Mouse (Mus musculus): Measurements from ENCODE around the gene Raver2. TPM values are rescaled to one million over a fixed set of nuclear protein-coding genes. Genes with fewer than 3 reads are reported as not detected.

Gene Raver2
- polyA plus RNA-seq, 1 experiment from 2014 or later = 3.1 TPM

DNA sequence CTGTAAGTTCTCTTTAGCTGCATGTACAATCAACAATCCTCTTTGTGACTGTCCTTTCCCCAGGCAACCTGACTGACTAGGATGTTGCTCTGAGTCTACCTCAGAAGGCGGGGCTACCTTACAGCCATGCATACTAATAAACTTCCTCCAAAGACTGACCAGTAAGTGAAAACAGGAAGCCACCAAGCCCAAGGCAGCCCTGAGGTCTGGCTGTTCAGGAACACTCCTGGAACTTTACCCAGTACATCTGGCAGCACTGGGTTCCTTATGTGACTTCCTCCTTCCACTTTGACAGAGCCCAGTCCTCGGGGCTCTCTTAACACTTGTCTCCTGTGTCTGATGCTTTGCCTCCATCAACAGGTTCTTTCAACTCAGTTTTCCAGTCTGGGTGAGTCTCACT lies 104.0 kb downstream of the Raver2 start:
- H3K36me3 ChIP-seq (ENCODE audit: control insufficient read depth, insufficient read depth) = peaks cover 57% of the 10 kb centered on the region
- 0 out of 2 replicates have a peak, but pooled peaks have one; percentile 22 for ATAC-seq
- no peaks in the 10 kb centered on the region for H3K27me3 ChIP-seq (replicated peaks; ENCODE audit: control insufficient read depth, insufficient read depth, low read length)
- WGBS = 64% methylated on average over 2 of the region's 2 CpGs
- no peak overlapping the region for H3K4me3 ChIP-seq (ENCODE audit: low read depth, low read length)
- H3K4me2 ChIP-seq (replicated peaks; ENCODE audit: low read depth) = no peak overlapping the region
- no peaks in the 10 kb centered on the region for H3K4me1 ChIP-seq (replicated peaks; ENCODE audit: control insufficient read depth, insufficient read depth, low read length)
- no peak for TF ChIP-seq CTCF (IDR thresholded peaks at IDR 0.05; ENCODE audit: low read depth)
- H3K9me3 ChIP-seq (ENCODE audit: control insufficient read depth) = no peaks in the 10 kb centered on the region
- no peak overlapping the region for H3K27ac ChIP-seq (ENCODE audit: low read depth, low read length)
- H3K9ac ChIP-seq (ENCODE audit: low read depth, low read length) = no peak overlapping the region

DNA sequence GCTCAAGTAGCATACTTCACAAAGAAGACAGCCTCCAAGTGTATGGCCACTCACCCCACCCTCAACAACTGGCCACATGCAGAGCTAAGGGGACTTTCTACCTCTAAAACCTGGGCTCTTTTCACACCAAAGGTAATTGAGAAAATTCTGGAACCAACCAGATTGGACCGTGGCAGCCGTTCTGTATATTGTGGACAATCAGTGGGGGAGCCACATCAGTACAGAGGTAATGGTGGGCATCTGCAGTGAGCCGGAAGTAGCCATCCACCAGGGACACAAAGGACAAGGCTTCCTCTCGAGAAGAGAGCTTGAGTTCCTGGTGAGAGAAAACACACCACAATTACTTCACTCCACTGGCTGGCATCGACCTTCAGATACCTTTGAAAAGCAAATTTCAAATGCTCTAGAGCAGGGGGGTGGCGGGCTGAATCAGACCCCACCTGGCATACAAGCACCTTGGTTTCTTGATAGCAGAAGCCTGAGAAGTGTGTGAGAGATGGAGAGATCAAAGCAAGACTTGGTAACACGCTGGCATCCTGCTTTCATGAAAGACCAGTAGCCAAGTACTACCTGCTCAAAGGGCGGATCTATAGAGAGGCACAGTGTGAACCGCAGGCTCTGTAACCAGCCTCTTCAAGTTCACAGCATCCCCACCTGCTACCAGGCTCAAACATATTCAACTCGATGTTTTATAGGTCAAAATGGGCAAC lies 106.3 kb downstream of the Raver2 start:
- 90% methylated on average over 10 of the region's 10 CpGs for WGBS
- Histone ChIP-seq H3K9me3 (ENCODE audit: control insufficient read depth) (no peaks in the 10 kb centered on the region), H3K9ac (ENCODE audit: low read depth, low read length) (no peak overlapping the region), H3K27me3 (replicated peaks; ENCODE audit: control insufficient read depth, insufficient read depth, low read length) (no peaks in the 10 kb centered on the region), H3K27ac (ENCODE audit: low read depth, low read length) (no peak overlapping the region), H3K4me3 (ENCODE audit: low read depth, low read length) (no peak overlapping the region), H3K4me2 (replicated peaks; ENCODE audit: low read depth) (no peak overlapping the region), H3K4me1 (replicated peaks; ENCODE audit: control insufficient read depth, insufficient read depth, low read length) (no peaks in the 10 kb centered on the region), H3K36me3 (ENCODE audit: control insufficient read depth, insufficient read depth) (peaks cover 56% of the 10 kb centered on the region)
- ATAC-seq = no peak
- no peak for TF ChIP-seq CTCF (IDR thresholded peaks at IDR 0.05; ENCODE audit: low read depth)

DNA sequence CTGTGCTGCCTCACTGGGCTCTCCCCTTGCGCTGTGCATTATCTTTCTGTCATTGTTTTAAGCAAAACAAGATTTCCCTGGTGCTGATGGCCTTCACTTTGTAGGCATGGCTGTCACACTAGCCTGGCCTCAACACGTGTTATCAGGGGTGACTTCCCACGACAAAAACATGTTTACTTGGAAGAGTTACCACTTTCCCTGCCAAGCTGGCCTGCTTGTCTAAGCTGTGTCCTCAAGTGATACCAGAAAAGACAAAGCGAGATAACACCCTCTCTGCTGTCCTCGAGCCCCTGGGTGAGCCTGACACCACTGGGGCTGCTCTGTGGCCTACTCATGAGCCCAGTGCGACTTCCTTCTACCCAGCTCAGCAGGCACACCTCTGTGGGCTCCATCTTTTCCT lies 107.3 kb downstream of the Raver2 start:
- TF ChIP-seq CTCF (IDR thresholded peaks at IDR 0.05; ENCODE audit: low read depth) = no peak
- Histone ChIP-seq H3K36me3 (ENCODE audit: control insufficient read depth, insufficient read depth) (peaks cover 51% of the 10 kb centered on the region), H3K27me3 (replicated peaks; ENCODE audit: control insufficient read depth, insufficient read depth, low read length) (no peaks in the 10 kb centered on the region), H3K4me2 (replicated peaks; ENCODE audit: low read depth) (no peak overlapping the region), H3K9ac (ENCODE audit: low read depth, low read length) (no peak overlapping the region), H3K9me3 (ENCODE audit: control insufficient read depth) (no peaks in the 10 kb centered on the region), H3K4me1 (replicated peaks; ENCODE audit: control insufficient read depth, insufficient read depth, low read length) (no peaks in the 10 kb centered on the region), H3K4me3 (ENCODE audit: low read depth, low read length) (no peak overlapping the region), H3K27ac (ENCODE audit: low read depth, low read length) (no peak overlapping the region)
- 81% methylated on average over 6 of the region's 6 CpGs for WGBS
- ATAC-seq = no peak

DNA sequence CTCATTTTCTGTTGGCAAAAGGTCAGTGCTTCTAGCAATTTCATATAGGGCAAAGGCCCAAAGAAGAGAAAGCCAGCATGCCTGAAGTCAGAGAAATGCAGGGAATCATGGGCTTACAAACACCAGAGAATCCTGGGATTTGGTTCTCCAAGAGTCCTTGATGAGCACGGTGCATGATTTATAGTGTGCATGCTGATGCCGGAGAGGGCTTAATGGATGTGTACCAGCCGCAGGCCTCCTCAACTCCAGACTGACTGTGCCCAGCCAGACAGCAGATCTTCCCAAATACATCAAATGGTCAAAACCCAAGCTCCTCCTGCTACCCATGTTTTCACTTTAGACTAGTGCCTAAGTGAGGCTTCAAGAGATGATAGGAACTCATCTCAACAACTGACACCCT lies 109.0 kb downstream of the Raver2 start:
- Histone ChIP-seq H3K9ac (ENCODE audit: low read depth, low read length) (no peak overlapping the region), H3K4me1 (replicated peaks; ENCODE audit: control insufficient read depth, insufficient read depth, low read length) (no peaks in the 10 kb centered on the region), H3K9me3 (ENCODE audit: control insufficient read depth) (no peaks in the 10 kb centered on the region), H3K27me3 (replicated peaks; ENCODE audit: control insufficient read depth, insufficient read depth, low read length) (no peaks in the 10 kb centered on the region), H3K4me2 (replicated peaks; ENCODE audit: low read depth) (no peak overlapping the region), H3K4me3 (ENCODE audit: low read depth, low read length) (no peak overlapping the region), H3K36me3 (ENCODE audit: control insufficient read depth, insufficient read depth) (peaks cover 59% of the 10 kb centered on the region), H3K27ac (ENCODE audit: low read depth, low read length) (no peak overlapping the region)
- 82% methylated on average over 3 of the region's 3 CpGs for WGBS
- no peak for ATAC-seq
- TF ChIP-seq CTCF (IDR thresholded peaks at IDR 0.05; ENCODE audit: low read depth) = no peak

DNA sequence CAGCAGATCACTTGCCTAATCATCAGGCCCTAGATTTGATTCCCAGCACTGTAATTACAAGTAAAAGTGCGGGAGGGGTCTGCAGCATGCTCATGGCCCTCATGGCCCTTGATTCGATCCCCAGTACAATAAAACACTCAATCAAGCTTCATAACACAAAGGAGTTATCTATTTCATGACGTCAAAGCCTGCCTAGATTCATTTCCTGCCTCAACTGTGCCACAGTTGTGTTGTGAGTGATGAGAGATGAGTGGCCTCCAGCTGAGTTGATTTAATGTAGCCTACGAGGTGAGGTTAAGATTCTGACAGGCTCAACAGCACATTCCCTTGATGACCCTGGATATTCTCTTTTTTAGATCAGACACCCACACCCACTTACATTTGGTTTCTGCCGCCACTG lies 110.3 kb downstream of the Raver2 start:
- no peak for TF ChIP-seq CTCF (IDR thresholded peaks at IDR 0.05; ENCODE audit: low read depth)
- ATAC-seq = no peak
- no peak overlapping the region for H3K4me3 ChIP-seq (ENCODE audit: low read depth, low read length)
- no peaks in the 10 kb centered on the region for H3K9me3 ChIP-seq (ENCODE audit: control insufficient read depth)
- no peak overlapping the region for H3K27ac ChIP-seq (ENCODE audit: low read depth, low read length)
- H3K27me3 ChIP-seq (replicated peaks; ENCODE audit: control insufficient read depth, insufficient read depth, low read length) = no peaks in the 10 kb centered on the region
- no peak overlapping the region for H3K4me2 ChIP-seq (replicated peaks; ENCODE audit: low read depth)
- H3K4me1 ChIP-seq (replicated peaks; ENCODE audit: control insufficient read depth, insufficient read depth, low read length) = no peaks in the 10 kb centered on the region
- H3K36me3 ChIP-seq (ENCODE audit: control insufficient read depth, insufficient read depth) = peaks cover 53% of the 10 kb centered on the region
- no peak overlapping the region for H3K9ac ChIP-seq (ENCODE audit: low read depth, low read length)
- WGBS = 76% methylated on average over 5 of the region's 5 CpGs

DNA sequence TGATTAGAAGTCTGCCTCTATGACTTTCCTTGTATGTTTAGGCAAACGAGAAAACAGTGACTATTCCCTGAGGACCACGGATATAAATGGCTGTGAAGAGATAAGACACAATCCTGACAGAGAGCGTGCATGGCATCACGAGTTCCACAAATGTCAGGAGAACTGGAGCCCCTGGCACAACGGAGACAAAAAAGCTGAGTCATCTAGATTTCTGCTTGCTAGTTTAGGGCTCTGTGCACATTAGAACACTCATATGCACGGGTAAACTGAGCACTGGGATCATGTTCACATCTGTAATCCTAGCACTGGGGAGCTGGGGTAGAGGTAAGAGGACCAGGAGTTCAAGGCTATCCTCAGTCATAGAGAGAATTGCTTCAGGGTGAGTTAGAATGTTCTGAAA lies 111.1 kb downstream of the Raver2 start:
- H3K4me3 ChIP-seq (ENCODE audit: low read depth, low read length) = no peak overlapping the region
- WGBS = 70% methylated on average over 6 of the region's 6 CpGs
- peaks cover 49% of the 10 kb centered on the region for H3K36me3 ChIP-seq (ENCODE audit: control insufficient read depth, insufficient read depth)
- H3K27me3 ChIP-seq (replicated peaks; ENCODE audit: control insufficient read depth, insufficient read depth, low read length) = no peaks in the 10 kb centered on the region
- H3K9ac ChIP-seq (ENCODE audit: low read depth, low read length) = no peak overlapping the region
- no peaks in the 10 kb centered on the region for H3K4me1 ChIP-seq (replicated peaks; ENCODE audit: control insufficient read depth, insufficient read depth, low read length)
- no peaks in the 10 kb centered on the region for H3K9me3 ChIP-seq (ENCODE audit: control insufficient read depth)
- H3K27ac ChIP-seq (ENCODE audit: low read depth, low read length) = no peak overlapping the region
- H3K4me2 ChIP-seq (replicated peaks; ENCODE audit: low read depth) = no peak overlapping the region
- ATAC-seq = no peak
- TF ChIP-seq CTCF (IDR thresholded peaks at IDR 0.05; ENCODE audit: low read depth) = no peak

Measured in intestine, postnatal 0 days (tissue).